Mouse (Mus musculus): ENCODE results near the gene Dync1li1. TPM values are rescaled to one million over a fixed set of nuclear protein-coding genes. Genes with fewer than 3 reads are reported as not detected.
A peak's percentile ranks its signal among the peaks of the same experiment; 100 is the strongest.

Gene Dync1li1
- total RNA-seq, 2 experiments from 2014 or later = 28.5 to 50.9 TPM

DNA sequence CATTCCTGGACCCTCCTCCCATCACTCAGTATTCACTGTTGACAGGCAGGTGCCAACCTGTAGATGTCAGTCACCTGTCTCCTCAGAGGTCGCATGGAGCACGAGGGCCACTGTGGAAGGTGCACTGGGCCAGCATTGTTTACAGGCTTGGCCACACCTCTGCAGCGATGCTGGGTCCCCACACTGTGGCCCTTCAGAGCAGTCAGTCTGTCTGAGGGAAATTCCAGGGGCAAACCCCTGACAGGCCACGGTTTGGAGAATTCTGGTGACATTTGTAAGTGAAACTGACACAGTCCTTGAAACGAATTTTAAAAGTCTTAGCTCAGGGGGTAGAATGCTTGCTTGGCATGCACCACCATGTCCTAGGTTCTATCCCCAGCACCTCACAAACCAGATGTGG lies 71.8 kb downstream of the Dync1li1 start:
- ATAC-seq (replicated peaks; ENCODE audit: poor library complexity) = no peak

DNA sequence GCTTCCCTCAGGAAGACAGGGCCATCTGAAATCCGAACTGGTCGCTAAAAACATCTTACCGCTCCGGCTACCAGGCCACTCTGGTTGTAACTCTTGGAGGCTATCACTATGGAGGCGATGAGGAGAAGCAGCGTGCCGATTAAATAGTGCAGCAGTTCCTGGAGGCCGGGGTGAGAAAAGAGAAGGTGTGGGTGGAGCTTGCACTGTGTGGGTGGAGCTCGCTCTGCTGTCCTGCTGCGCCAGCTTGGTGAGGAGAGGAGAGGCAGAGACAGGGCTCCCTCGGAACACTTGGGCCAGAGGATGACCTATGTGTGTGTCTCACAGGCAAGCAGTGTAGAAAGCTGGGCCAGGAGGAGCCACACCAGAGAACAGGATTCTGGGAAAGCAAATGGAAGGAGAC lies 73.3 kb downstream of the Dync1li1 start:
- ATAC-seq (replicated peaks; ENCODE audit: poor library complexity) = no peak

DNA sequence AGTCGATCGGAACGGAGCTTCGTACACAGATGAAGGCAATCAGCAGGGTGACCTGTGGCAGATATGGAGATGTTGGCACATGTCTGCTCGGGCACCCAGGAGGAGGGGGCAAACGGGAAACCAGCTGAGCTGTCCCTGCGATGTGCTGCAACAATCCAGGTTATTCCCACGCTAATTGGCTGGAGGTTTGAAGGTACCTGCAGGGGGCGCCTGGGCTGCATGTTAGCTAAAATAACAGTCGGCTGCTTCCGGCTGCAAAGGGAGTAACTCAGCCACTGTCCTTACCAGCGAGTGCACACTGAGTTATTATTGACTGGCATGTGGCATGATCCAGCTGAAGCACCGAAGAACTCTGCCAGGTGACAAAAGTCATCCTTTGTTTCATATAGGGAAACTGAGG lies 74.8 kb downstream of the Dync1li1 start:
- ATAC-seq (replicated peaks; ENCODE audit: poor library complexity) = peak; percentile 59

DNA sequence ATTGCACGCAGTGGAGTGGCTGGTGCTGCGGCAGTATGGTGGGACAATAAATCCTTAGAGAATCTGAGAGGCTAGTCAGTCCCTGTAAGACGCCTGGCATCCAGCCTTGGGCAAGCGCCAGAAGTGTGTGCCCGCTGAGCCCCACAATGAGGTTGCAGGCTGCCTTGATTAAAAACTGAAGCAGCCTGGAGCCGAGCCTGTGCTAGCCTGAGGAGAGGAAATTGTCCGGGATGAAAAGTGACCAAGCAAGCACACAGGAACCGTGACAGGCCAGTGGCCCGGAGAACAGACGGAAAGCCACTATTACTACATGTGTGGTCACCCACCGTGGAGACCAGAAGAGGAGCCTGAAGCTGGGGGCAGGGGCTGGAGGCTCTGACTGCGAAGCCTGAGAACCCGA lies 78.4 kb downstream of the Dync1li1 start:
- ATAC-seq (replicated peaks; ENCODE audit: poor library complexity) = no peak; the same call in 1 of the 2 replicates

DNA sequence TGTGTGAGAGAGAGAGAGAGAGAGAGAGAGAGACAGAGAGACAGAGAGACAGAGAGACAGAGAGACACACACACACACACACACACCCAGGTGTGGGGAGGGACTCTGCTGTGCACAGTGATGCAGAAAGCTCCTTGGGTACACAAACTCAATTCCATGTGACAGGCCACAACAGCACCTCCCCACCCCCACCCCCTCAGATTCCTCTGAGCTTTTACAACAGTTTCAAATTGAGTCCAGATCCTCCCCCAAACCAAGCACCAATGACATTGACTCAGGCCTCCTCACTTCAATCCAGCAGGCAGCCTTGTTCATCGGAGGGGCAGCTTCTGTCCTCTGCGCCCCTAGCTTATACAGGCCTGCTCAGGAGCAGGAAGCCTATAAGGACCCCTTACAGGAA lies 78.9 kb downstream of the Dync1li1 start:
- ATAC-seq (replicated peaks; ENCODE audit: poor library complexity) = no peak

DNA sequence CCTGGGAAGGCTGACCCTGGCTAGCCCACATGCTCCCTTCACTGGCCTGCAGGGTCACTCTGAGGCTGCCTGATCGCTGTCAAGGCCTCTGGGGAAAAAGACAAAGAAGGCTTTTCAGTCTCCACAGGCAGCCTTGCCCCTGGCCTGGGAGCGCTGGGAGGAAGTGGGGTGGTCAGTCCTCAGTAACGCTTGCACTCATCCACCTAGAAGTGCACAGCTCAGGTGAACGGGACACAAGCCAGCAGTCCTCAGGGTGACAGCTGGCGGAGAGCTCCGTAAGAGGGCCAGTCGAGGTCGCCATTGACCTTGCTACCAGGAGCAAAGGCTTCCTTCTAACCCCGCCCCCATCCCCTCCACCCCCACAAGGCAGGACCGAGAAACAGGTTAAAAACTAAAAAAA lies 79.5 kb downstream of the Dync1li1 start:
- ATAC-seq (replicated peaks; ENCODE audit: poor library complexity) = no peak

DNA sequence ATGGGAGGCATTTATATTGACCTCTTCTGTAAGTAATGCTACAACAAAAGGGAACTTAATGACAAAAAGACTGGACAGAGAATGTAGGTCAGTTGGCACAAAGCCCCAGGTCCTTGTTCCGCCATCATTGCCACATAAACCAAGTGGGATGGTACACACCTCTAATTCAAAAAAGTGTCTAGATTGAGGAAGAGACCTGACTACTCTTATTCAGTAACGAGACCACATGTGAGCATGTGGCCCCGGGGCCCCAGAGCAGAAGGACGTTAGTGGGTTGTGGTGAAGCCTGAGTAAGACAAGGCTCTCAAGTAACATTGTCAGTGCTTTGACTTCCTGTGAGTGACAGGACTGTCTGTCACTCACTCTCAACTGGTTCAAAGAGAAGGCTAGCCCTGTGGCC lies 81.6 kb downstream of the Dync1li1 start:
- ATAC-seq (replicated peaks; ENCODE audit: poor library complexity) = peak; percentile 70

DNA sequence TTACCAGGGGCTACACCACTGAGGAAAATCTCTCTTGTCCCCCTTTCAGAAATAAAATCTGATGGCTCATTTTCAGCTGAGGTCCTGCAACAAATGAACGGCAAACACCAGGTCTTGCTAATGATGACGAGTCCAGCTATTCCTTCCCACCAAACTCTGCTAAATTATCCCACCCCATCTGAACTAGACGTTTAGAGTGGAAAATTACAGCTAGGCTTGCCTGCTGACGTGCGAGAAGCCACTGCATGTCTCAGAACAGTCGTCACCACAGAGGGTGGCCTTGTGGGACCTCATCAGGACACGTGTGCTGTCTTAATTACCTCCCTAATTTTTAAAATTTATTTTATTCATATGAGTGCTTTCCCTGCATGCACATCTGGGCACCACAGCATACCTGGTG lies 83.0 kb downstream of the Dync1li1 start:
- no peak for ATAC-seq (replicated peaks; ENCODE audit: poor library complexity)

Other genes starting within 250 kb of the Dync1li1 start
- gene Ccr4, start 183.9 kb upstream of the Dync1li1 start, total RNA-seq (2015) = not detected in 2 replicates
- gene Ccr4, start 183.9 kb upstream of the Dync1li1 start, total RNA-seq (2017) = not detected in 2 replicates
- gene C130032M10Rik, start 173.1 kb upstream of the Dync1li1 start, total RNA-seq (2015) = not detected in 2 replicates
- not detected in 2 replicates for gene C130032M10Rik, start 173.1 kb upstream of the Dync1li1 start, total RNA-seq (2017)
- gene Trim71, start 124.4 kb upstream of the Dync1li1 start, total RNA-seq (2015) = 0.02 TPM in 1 of 2 replicates, not detected in the other
- gene Trim71, start 124.4 kb upstream of the Dync1li1 start, total RNA-seq (2017) = not detected in 2 replicates
- gene Cnot10, start 48.6 kb upstream of the Dync1li1 start, total RNA-seq (2015) = 23.3 and 23.7 TPM in 2 replicates
- 48.1 and 55.7 TPM in 2 replicates for gene Cnot10, start 48.6 kb upstream of the Dync1li1 start, total RNA-seq (2017)
- 29.1 and 31.1 TPM in 2 replicates for gene Cmtm6, start 42.3 kb downstream of the Dync1li1 start, total RNA-seq (2015)
- 43.1 and 46.2 TPM in 2 replicates for gene Cmtm6, start 42.3 kb downstream of the Dync1li1 start, total RNA-seq (2017)
- 499 and 542 TPM in 2 replicates for gene Cmtm7, start 93.1 kb downstream of the Dync1li1 start, total RNA-seq (2015)
- 712 and 803 TPM in 2 replicates for gene Cmtm7, start 93.1 kb downstream of the Dync1li1 start, total RNA-seq (2017)
- 1.0 and 2.8 TPM in 2 replicates for gene Cmtm8, start 155.4 kb downstream of the Dync1li1 start, total RNA-seq (2015)
- gene Cmtm8, start 155.4 kb downstream of the Dync1li1 start, total RNA-seq (2017) = 0.79 and 2.0 TPM in 2 replicates
- 23.9 and 25.2 TPM in 2 replicates for gene Gpd1l, start 245.2 kb downstream of the Dync1li1 start, total RNA-seq (2015)
- 30.0 and 30.9 TPM in 2 replicates for gene Gpd1l, start 245.2 kb downstream of the Dync1li1 start, total RNA-seq (2017)